Mouse (Mus musculus) heart, adult 2 months (tissue): ENCODE results near the gene Rpl23. TPM values are rescaled to one million over a fixed set of nuclear protein-coding genes. Genes with fewer than 3 reads are reported as not detected.

Source experiments
- DNase-seq, 2 experiments: peaks; one replicate each; pipeline ENCODE4 v3.0.0; 2021
- H3K27ac ChIP-seq: fragments of 200-600 bp; 2 replicates; pipeline ENCODE4 v1.8.1; 2022
- H3K27me3 ChIP-seq: fragments of 200-500 bp; 2 replicates; pipeline ENCODE4 v1.6.1; 2012; ENCODE audit warnings: mild to moderate bottlenecking, low read length, inconsistent platforms, mixed read lengths; ENCODE audit not compliant: control insufficient read depth, insufficient read depth
- H3K36me3 ChIP-seq: fragments of 200-500 bp; 2 replicates; pipeline ENCODE4 v1.6.1; 2012; ENCODE audit warnings: low read length, inconsistent platforms; ENCODE audit not compliant: control insufficient read depth, insufficient read depth
- H3K4me1 ChIP-seq: fragments of 200-500 bp; 2 replicates; pipeline ENCODE4 v1.6.1; 2011; ENCODE audit warnings: low read length; ENCODE audit not compliant: control insufficient read depth, insufficient read depth
- H3K4me3 ChIP-seq: fragments of 200-600 bp; 2 replicates; pipeline ENCODE4 v1.8.1; 2022
- H3K79me2 ChIP-seq: fragments of 200-500 bp; replicated peaks from 2 replicates; pipeline ENCODE4 v1.6.1; 2012; ENCODE audit warnings: mild to moderate bottlenecking, inconsistent platforms, low read length, moderate library complexity, mixed read lengths; ENCODE audit not compliant: control insufficient read depth, insufficient read depth
- H3K9ac ChIP-seq: fragments of 200-500 bp; 2 replicates; pipeline ENCODE4 v1.6.1; 2012; ENCODE audit warnings: low read depth, mild to moderate bottlenecking, control low read depth, inconsistent platforms, low read length, mixed read lengths
- CTCF ChIP-seq: fragments of 200-600 bp; IDR thresholded peaks from 2 replicates; pipeline ENCODE4 v1.8.1; 2022; ENCODE audit warnings: antibody characterized with exemption, mild to moderate bottlenecking, moderate library complexity
- EP300 ChIP-seq: fragments of 200-500 bp; IDR thresholded peaks from 2 replicates; pipeline ENCODE4 v1.6.1; 2011; ENCODE audit warnings: low read depth, low read length, control low read depth; ENCODE audit not compliant: insufficient read depth
- POLR2A ChIP-seq: fragments of 200-500 bp; IDR thresholded peaks from 2 replicates; pipeline ENCODE4 v1.6.1; 2011; ENCODE audit warnings: mild to moderate bottlenecking, low read depth, low read length, control low read depth; ENCODE audit not compliant: insufficient read depth
- WGBS: fragments of 180-500 bp; shearing (Covaris S2); methylation state at CpG from one replicate; pipeline ENCODE4 v1.1.7; 2018; 5-methylcytosine and 5-hydroxymethylcytosine counted together
- intact Hi-C: fragments of 180-260 bp; cut with DNase I; formaldehyde crosslinking; loops from one replicate; pipeline ENCODE4 v1.15.1; 2025
- polyA plus RNA-seq: library from polyadenylated mRNA; depleted of rRNA; stranded (reverse); fragments of >200 nt; gene quantifications from 2 replicates; pipeline ENCODE4 v1.2.3, GENCODE M21; 2012
- total RNA-seq, 2 experiments: library from RNA; stranded (reverse); gene quantifications; 2 replicates each; pipeline ENCODE4 v1.2.3; 2021

Rpl23 gene
- total and polyA plus RNA-seq, 3 experiments = 103 to 574 (median 509) TPM

GRCm38 (mm10) chr11:97787961-97788360, 5.7 kb upstream of the Rpl23 start:
- DNase-seq = no peak
- H3K27ac ChIP-seq = no peak overlapping the region
- intact Hi-C loops = no loop called here
- H3K79me2 ChIP-seq = no peaks in the 10 kb centered on the region
- no peak overlapping the region for H3K4me3 ChIP-seq
- no peaks in the 10 kb centered on the region for H3K27me3 ChIP-seq
- H3K36me3 ChIP-seq = no peaks in the 10 kb centered on the region
- no peaks in the 10 kb centered on the region for H3K4me1 ChIP-seq
- no peak overlapping the region for H3K9ac ChIP-seq
- TF ChIP-seq CTCF (no peak), EP300 (no peak), POLR2A (no peak)
- WGBS = 75% methylated on average over 3 of the region's 3 CpGs

GRCm38 (mm10) chr11:97782564-97782895, 293 bp upstream of the Rpl23 start:
- no peak for DNase-seq
- Histone ChIP-seq H3K27me3 (no peaks in the 10 kb centered on the region), H3K4me1 (peaks cover 9% of the 10 kb centered on the region), H3K27ac (peak overlapping the region; percentile 93), H3K79me2 (0 out of 2 replicates have a peak, but pooled peaks cover 2% of the 10 kb centered on the region), H3K9ac (peak overlapping the region; percentile 65), H3K36me3 (peaks cover 27% of the 10 kb centered on the region), H3K4me3 (peak overlapping the region; percentile 98)
- 0% methylated on average over 10 of the region's 10 CpGs for WGBS
- intact Hi-C loops = loop anchor here (1.0 kb wide), 1 partner anchor 16 kb away; the partner anchor contains the start of gene Cwc25
- TF ChIP-seq POLR2A (peak; percentile 81; the same call in 1 of the 2 replicates), EP300 (no peak)

- H3K4me1 ChIP-seq = peaks cover 9% of the 10 kb centered on the region
- intact Hi-C loops = loop anchor here (2.0 kb wide), 1 partner anchor 35 kb away; no protein-coding TSS in a partner anchor
These were observed 782 bp downstream of the Rpl23 start for GRCm38 (mm10) chr11:97781478-97781831.

GRCm38 (mm10) chr11:97779968-97780701, 2.1 kb downstream of the Rpl23 start:
- H3K36me3 ChIP-seq = peaks cover 27% of the 10 kb centered on the region
- WGBS = 40% methylated on average over 2 of the region's 2 CpGs
- intact Hi-C loops = loop anchor here (2.0 kb wide), 1 partner anchor 33 kb away; no protein-coding TSS in a partner anchor

More at GRCm38 (mm10) chr11:97781478-97781831, 782 bp downstream of the Rpl23 start:
- Histone ChIP-seq H3K9ac (peak overlapping the region; percentile 94), H3K4me3 (peak overlapping the region; percentile 98), H3K27me3 (no peaks in the 10 kb centered on the region), H3K79me2 (0 out of 2 replicates have a peak, but pooled peaks cover 2% of the 10 kb centered on the region), H3K36me3 (peaks cover 27% of the 10 kb centered on the region), H3K27ac (peak overlapping the region; percentile 93)
- TF ChIP-seq CTCF (no peak), EP300 (no peak), POLR2A (no peak)
- DNase-seq = no peak
- 2% methylated on average over 11 of the region's 11 CpGs for WGBS

GRCm38 (mm10) chr11:97778918-97779317, 3.3 kb downstream of the Rpl23 start:
- no peak overlapping the region for H3K4me3 ChIP-seq
- peaks cover 27% of the 10 kb centered on the region for H3K36me3 ChIP-seq
- DNase-seq = no peak
- no peak overlapping the region for H3K9ac ChIP-seq
- no peak overlapping the region for H3K27ac ChIP-seq
- peaks cover 9% of the 10 kb centered on the region for H3K4me1 ChIP-seq
- no peaks in the 10 kb centered on the region for H3K27me3 ChIP-seq
- H3K79me2 ChIP-seq = 0 out of 2 replicates have a peak, but pooled peaks cover 2% of the 10 kb centered on the region
- WGBS = 81% methylated on average over 1 of the region's 1 CpGs
- intact Hi-C loops = no loop called here
- TF ChIP-seq POLR2A (no peak), CTCF (no peak), EP300 (no peak)

More at GRCm38 (mm10) chr11:97779968-97780701, 2.1 kb downstream of the Rpl23 start:
- Histone ChIP-seq H3K9ac (no peak overlapping the region; the same call in 1 of the 2 replicates), H3K27me3 (no peaks in the 10 kb centered on the region), H3K79me2 (0 out of 2 replicates have a peak, but pooled peaks cover 2% of the 10 kb centered on the region), H3K4me1 (peaks cover 9% of the 10 kb centered on the region), H3K4me3 (no peak overlapping the region), H3K27ac (no peak overlapping the region)
- no peak for DNase-seq
- TF ChIP-seq POLR2A (no peak), EP300 (no peak), CTCF (no peak)

GRCm38 (mm10) chr11:97777129-97777529, 5.1 kb downstream of the Rpl23 start:
- Histone ChIP-seq H3K27me3 (no peaks in the 10 kb centered on the region), H3K4me1 (peaks cover 9% of the 10 kb centered on the region), H3K27ac (no peak overlapping the region), H3K79me2 (0 out of 2 replicates have a peak, but pooled peaks cover 2% of the 10 kb centered on the region), H3K36me3 (peaks cover 27% of the 10 kb centered on the region), H3K4me3 (no peak overlapping the region), H3K9ac (no peak overlapping the region)
- 50% methylated on average over 2 of the region's 2 CpGs for whole genome bisulfite sequencing
- no peak for DNase-seq
- intact Hi-C loops = no loop called here
- TF ChIP-seq CTCF (peak; percentile 59), POLR2A (no peak; the same call in 1 of the 2 replicates)
